Mouse (Mus musculus) heart, embryonic 10.5 days (tissue): Measurements from ENCODE around the gene Gch1. TPM values are rescaled to one million over a fixed set of nuclear protein-coding genes. Genes with fewer than 3 reads are reported as not detected.

Experiments
- DNase-seq: peaks from one replicate; pipeline ENCODE4 v3.0.0-alpha.2; 2017; ENCODE audit warnings: low spot score
- H3K27ac ChIP-seq: fragments of 300-500 bp; sonication (generic); 2 replicates; pipeline ENCODE4 v1.5.1; 2016; ENCODE audit warnings: mild to moderate bottlenecking
- H3K27me3 ChIP-seq: fragments of 300-500 bp; sonication (generic); 2 replicates; pipeline ENCODE4 v1.6.1; 2016; ENCODE audit warnings: mild to moderate bottlenecking; ENCODE audit not compliant: poor library complexity, insufficient read depth, severe bottlenecking
- H3K36me3 ChIP-seq: fragments of 300-500 bp; sonication (generic); 2 replicates; pipeline ENCODE4 v1.6.1; 2016; ENCODE audit warnings: mild to moderate bottlenecking, moderate library complexity
- H3K4me1 ChIP-seq: fragments of 300-500 bp; sonication (generic); 2 replicates; pipeline ENCODE4 v1.6.1; 2016; ENCODE audit warnings: mild to moderate bottlenecking
- H3K4me3 ChIP-seq: fragments of 300-500 bp; sonication (generic); 2 replicates; pipeline ENCODE4 v1.5.1; 2016; ENCODE audit warnings: mild to moderate bottlenecking, moderate library complexity
- H3K9me3 ChIP-seq: fragments of 300-500 bp; sonication (generic); 2 replicates; pipeline ENCODE4 v1.6.1; 2016; ENCODE audit warnings: mild to moderate bottlenecking, moderate library complexity
- WGBS: fragments of 180-500 bp; shearing (Covaris S2); methylation state at CpG from one replicate; pipeline ENCODE4 v1.1.7; 2016; 5-methylcytosine and 5-hydroxymethylcytosine counted together
- polyA plus RNA-seq: library from polyadenylated mRNA; unstranded; fragments of >200 nt; fragmentation: Nextera tagmentation; extraction: Ambion mirVana; gene quantifications from 2 replicates; pipeline ENCODE4 v1.2.1, GENCODE M21; 2016

The Gch1 gene
- polyA plus RNA-seq, 1 experiment from 2014 or later, result 6.5 TPM

- Histone ChIP-seq H3K36me3 (no peaks in the 10 kb centered on the region), H3K27ac (no peak overlapping the region), H3K27me3 (no peaks in the 10 kb centered on the region), H3K4me3 (no peak overlapping the region), H3K9me3 (no peaks in the 10 kb centered on the region), H3K4me1 (0 out of 2 replicates have a peak, but pooled peaks cover 5% of the 10 kb centered on the region)
- WGBS, result 80% methylated on average over 6 of the region's 6 CpGs
- no peak for DNase-seq
Observed at GRCm38 (mm10) chr14:47193506-47193905, 4.3 kb upstream of the Gch1 start.

- H3K4me1 ChIP-seq, result 0 out of 2 replicates have a peak, but pooled peaks cover 11% of the 10 kb centered on the region
- peaks cover 12% of the 10 kb centered on the region for H3K27me3 ChIP-seq
- no peaks in the 10 kb centered on the region for H3K9me3 ChIP-seq
- no peak overlapping the region for H3K4me3 ChIP-seq
- WGBS, result 42% methylated on average over 5 of the region's 5 CpGs
- no peak for DNase-seq
- H3K36me3 ChIP-seq, result no peaks in the 10 kb centered on the region
- no peak overlapping the region for H3K27ac ChIP-seq
Observed at GRCm38 (mm10) chr14:47191861-47192260, 2.6 kb upstream of the Gch1 start.

GRCm38 (mm10) chr14:47190626-47191025, 1.4 kb upstream of the Gch1 start:
- no peak overlapping the region for H3K27ac ChIP-seq
- 73% methylated on average over 4 of the region's 4 CpGs for WGBS

GRCm38 (mm10) chr14:47189635-47189955, 382 bp upstream of the Gch1 start:
- Histone ChIP-seq H3K4me1 (0 out of 2 replicates have a peak, but pooled peaks cover 11% of the 10 kb centered on the region), H3K9me3 (no peaks in the 10 kb centered on the region), H3K27me3 (peaks cover 12% of the 10 kb centered on the region), H3K27ac (peak overlapping the region; percentile 82), H3K4me3 (peak overlapping the region; percentile 87), H3K36me3 (no peaks in the 10 kb centered on the region)
- no peak for DNase-seq
- WGBS, result 13% methylated on average over 8 of the region's 8 CpGs

More at GRCm38 (mm10) chr14:47190626-47191025, 1.4 kb upstream of the Gch1 start:
- 0 out of 2 replicates have a peak, but pooled peaks cover 11% of the 10 kb centered on the region for H3K4me1 ChIP-seq
- peaks cover 12% of the 10 kb centered on the region for H3K27me3 ChIP-seq
- H3K36me3 ChIP-seq, result no peaks in the 10 kb centered on the region
- H3K9me3 ChIP-seq, result no peaks in the 10 kb centered on the region
- no peak for DNase-seq
- no peak overlapping the region for H3K4me3 ChIP-seq

GRCm38 (mm10) chr14:47188475-47188847, 752 bp downstream of the Gch1 start:
- 2% methylated on average over 16 of the region's 16 CpGs for WGBS
- H3K27ac ChIP-seq, result peak overlapping the region; percentile 82
- H3K36me3 ChIP-seq, result no peaks in the 10 kb centered on the region
- peaks cover 12% of the 10 kb centered on the region for H3K27me3 ChIP-seq
- no peak for DNase-seq
- no peaks in the 10 kb centered on the region for H3K9me3 ChIP-seq
- 0 out of 2 replicates have a peak, but pooled peaks cover 11% of the 10 kb centered on the region for H3K4me1 ChIP-seq
- H3K4me3 ChIP-seq, result peak overlapping the region; percentile 87

GRCm38 (mm10) chr14:47187666-47188360, 1.4 kb downstream of the Gch1 start:
- 38% methylated on average over 12 of the region's 12 CpGs for WGBS
- peak overlapping the region; percentile 87 for H3K4me3 ChIP-seq
- H3K4me1 ChIP-seq, result 0 out of 2 replicates have a peak, but pooled peaks cover 11% of the 10 kb centered on the region
- no peaks in the 10 kb centered on the region for H3K9me3 ChIP-seq
- H3K27ac ChIP-seq, result no peak overlapping the region
- peaks cover 12% of the 10 kb centered on the region for H3K27me3 ChIP-seq
- no peak for DNase-seq
- peaks cover under 1% of the 10 kb centered on the region; the same call in 1 of the 2 replicates for H3K36me3 ChIP-seq

DNA sequence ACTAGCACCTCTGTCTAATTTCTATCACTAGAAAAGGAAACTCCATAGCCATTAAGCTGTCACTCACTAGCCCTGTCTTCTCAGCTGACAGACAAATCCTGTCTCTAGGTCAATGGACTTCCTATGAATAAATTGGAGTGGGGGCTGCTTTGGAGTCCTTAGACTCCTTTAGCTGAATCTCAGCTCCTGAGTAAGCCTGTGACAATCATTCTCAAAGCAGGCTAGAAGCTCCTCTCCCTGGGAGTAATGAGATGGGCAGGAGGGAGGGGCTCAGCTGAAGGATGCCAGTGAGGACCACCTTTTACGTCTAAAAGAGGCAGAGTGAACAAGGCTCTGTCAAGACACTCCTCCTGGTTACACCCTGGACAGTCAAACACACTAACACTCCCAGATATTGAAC, 2.0 kb downstream of the Gch1 start:
- no peak for DNase-seq
- Histone ChIP-seq H3K27ac (no peak overlapping the region), H3K36me3 (peaks cover 4% of the 10 kb centered on the region; the same call in 1 of the 2 replicates), H3K4me3 (no peak overlapping the region), H3K9me3 (no peaks in the 10 kb centered on the region), H3K27me3 (peaks cover 12% of the 10 kb centered on the region), H3K4me1 (0 out of 2 replicates have a peak, but pooled peaks cover 11% of the 10 kb centered on the region)
- WGBS, result 35% methylated on average over 1 of the region's 1 CpGs

DNA sequence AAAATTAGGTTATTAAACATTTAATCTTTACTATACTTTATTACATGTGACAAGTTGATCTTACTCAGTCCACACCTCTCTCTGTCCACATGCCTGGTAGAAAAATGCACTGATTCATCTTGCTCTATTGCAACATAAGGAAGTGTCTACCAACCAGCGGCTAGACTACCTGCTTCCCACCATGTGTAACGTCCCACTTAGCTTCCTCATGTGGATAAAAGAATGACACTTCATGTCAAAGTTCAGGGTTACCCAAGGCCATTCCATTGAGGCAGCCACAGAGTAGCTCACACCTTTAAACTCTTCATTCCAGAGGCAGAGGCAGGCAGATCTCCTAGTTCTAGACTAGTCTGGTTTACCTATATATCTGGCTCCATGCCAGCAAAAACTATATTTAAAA, 2.7 kb downstream of the Gch1 start:
- WGBS, result 81% methylated on average over 2 of the region's 2 CpGs
- H3K9me3 ChIP-seq, result no peaks in the 10 kb centered on the region
- H3K36me3 ChIP-seq, result peaks cover 4% of the 10 kb centered on the region; the same call in 1 of the 2 replicates
- 0 out of 2 replicates have a peak, but pooled peaks cover 11% of the 10 kb centered on the region for H3K4me1 ChIP-seq
- H3K27me3 ChIP-seq, result peaks cover 12% of the 10 kb centered on the region
- no peak overlapping the region for H3K27ac ChIP-seq
- no peak for DNase-seq
- H3K4me3 ChIP-seq, result no peak overlapping the region

DNA sequence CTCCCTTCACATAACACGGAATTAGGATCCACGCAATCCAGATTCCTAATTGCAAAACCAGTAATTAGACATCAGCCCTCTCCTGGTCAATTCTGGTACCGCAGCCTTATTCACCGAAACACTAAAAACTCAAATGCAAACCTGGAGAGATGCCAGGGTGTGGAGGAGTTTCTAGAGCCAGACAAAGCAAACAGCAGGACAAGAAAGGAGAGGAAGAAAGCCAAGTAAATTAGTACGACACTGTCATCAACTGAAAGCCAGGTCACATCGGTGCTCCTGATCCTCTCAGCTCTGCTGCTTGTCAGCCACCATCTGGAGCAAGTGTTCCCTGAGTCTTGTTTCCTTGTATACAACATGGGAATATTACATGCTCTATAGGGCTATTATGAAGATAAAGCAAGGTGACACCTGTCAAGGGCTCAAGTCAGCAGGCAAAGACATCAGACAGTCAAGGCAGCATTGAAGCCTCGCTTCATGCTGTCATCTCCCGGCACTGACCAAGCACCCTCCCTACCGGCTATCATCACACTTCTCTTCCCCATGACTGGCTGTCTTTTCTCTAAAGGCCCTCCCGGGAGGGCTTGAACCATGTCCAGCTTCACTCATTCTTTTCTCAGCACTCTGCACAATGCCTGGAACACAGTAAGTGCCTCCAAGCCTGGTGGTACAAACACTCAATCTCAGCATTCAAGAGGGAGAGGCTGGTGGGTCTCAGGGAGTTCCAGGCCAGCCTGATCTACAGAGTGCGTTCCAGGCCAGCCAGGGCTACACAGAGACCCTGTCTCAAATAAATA, 7.5 kb downstream of the Gch1 start:
- DNase-seq, result no peak
- no peak overlapping the region for H3K27ac ChIP-seq
- peaks cover 4% of the 10 kb centered on the region; the same call in 1 of the 2 replicates for H3K36me3 ChIP-seq
- no peak overlapping the region for H3K4me3 ChIP-seq
- 64% methylated on average over 11 of the region's 11 CpGs for WGBS
- H3K4me1 ChIP-seq, result peaks cover 5% of the 10 kb centered on the region; the same call in 1 of the 2 replicates
- no peaks in the 10 kb centered on the region for H3K9me3 ChIP-seq
- H3K27me3 ChIP-seq, result no peaks in the 10 kb centered on the region; the same call in 1 of the 2 replicates

DNA sequence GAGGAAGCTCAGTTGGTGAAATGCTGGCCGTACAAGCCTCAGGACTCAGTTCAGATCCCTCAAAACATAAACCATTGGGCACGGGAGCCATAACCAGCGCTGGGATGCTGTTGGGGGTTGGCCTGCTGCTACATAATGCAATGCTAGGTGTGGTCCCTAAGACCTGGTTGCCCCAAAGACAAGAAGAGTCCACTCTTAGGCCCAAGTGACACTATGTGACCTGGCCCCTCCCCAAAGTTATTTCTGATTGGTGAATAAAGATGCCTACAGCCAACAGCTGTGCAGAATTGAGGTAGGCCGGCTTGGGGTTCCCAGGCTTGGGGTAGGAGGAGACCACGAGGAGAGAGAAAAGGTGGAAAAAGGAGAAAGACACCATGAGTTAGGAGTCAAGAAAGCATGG, 10.4 kb downstream of the Gch1 start:
- Histone ChIP-seq H3K9me3 (no peaks in the 10 kb centered on the region), H3K27me3 (peaks cover 6% of the 10 kb centered on the region; the same call in 1 of the 2 replicates), H3K36me3 (peaks cover 4% of the 10 kb centered on the region; the same call in 1 of the 2 replicates), H3K4me3 (no peak overlapping the region), H3K4me1 (peaks cover 5% of the 10 kb centered on the region; the same call in 1 of the 2 replicates), H3K27ac (no peak overlapping the region)
- WGBS, result 87% methylated on average over 5 of the region's 5 CpGs
- DNase-seq, result no peak

DNA sequence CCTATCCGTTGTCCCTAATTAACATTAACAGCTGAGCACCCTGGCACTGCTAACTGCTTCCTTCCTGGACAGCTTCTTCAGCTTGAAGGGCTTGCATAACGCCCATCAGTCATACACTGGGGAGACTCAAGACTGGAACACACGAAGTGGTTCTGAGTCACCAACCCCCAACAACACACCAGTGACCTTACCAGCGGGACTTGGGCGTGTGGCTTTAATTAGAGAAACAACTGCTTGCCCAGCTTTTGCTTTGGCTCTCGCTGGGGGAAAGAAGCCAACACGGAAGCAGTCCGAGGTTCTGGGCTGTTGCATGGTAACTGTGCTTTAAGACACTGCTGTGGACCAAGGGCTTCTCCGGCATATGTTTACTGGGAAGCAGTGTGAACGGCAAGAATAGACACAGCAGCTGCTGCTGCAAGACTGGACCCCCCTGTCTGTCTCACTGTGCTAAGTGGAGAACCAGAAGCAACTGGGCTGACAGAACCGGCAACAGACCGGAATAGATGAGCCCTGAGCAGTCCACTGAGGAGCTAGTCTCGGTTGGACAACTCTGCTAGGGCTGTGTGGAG, 11.3 kb downstream of the Gch1 start:
- peaks cover 6% of the 10 kb centered on the region; the same call in 1 of the 2 replicates for H3K27me3 ChIP-seq
- DNase-seq, result no peak
- no peak overlapping the region for H3K27ac ChIP-seq
- peaks cover 4% of the 10 kb centered on the region; the same call in 1 of the 2 replicates for H3K36me3 ChIP-seq
- peaks cover 5% of the 10 kb centered on the region; the same call in 1 of the 2 replicates for H3K4me1 ChIP-seq
- WGBS, result 66% methylated on average over 13 of the region's 13 CpGs
- H3K9me3 ChIP-seq, result no peaks in the 10 kb centered on the region
- no peak overlapping the region for H3K4me3 ChIP-seq

GRCm38 (mm10) chr14:47176226-47176625, 13.0 kb downstream of the Gch1 start:
- WGBS, result 91% methylated on average over 5 of the region's 5 CpGs
- no peaks in the 10 kb centered on the region for H3K9me3 ChIP-seq
- H3K4me1 ChIP-seq, result peaks cover 5% of the 10 kb centered on the region; the same call in 1 of the 2 replicates
- H3K4me3 ChIP-seq, result no peak overlapping the region
- no peaks in the 10 kb centered on the region for H3K36me3 ChIP-seq
- 0 out of 2 replicates have a peak, but pooled peaks cover 6% of the 10 kb centered on the region for H3K27me3 ChIP-seq
- DNase-seq, result no peak
- H3K27ac ChIP-seq, result no peak overlapping the region
